Mouse (Mus musculus) G1E-ER4 (cell line): ENCODE results near the gene Fcgrt. TPM values are rescaled to one million over a fixed set of nuclear protein-coding genes. Genes with fewer than 3 reads are reported as not detected.

Experiments
- GATA1 ChIP-seq: IDR thresholded peaks from one replicate; pipeline ENCODE4 v1.8.0; 2012; ENCODE audit warnings: low read length, inconsistent platforms
- polyA plus RNA-seq: library from polyadenylated mRNA; stranded (reverse); fragments of >175 nt; gene quantifications from 2 replicates; pipeline ENCODE4 v1.2.3, GENCODE M21; 2012

Fcgrt gene
- polyA plus RNA-seq, 1 experiment = 0.04 TPM

GRCm38 (mm10) chr7:45098541-45099240 is 5.0 kb downstream of the Fcgrt start:
- TF ChIP-seq GATA1 = no peak

DNA sequence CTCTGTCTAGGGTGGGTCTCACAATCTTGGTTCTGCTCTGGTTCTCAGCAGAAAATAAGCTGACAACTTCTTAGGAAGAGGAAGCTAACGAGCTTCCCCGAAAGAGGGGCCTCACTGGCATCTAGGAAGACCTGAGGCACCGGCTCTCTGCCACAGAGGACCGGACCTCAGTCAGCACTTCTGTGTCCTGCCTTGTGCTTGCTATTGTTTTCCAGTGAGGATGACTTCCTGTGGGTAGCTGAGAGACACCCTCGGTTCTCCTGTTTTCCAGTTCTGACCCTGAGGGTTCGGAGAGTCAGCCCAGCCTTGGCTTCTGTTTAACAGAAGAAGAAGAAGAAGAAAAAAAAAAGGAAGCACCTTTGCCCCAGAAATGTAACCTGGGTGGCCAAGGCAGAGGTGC is 6.2 kb downstream of the Fcgrt start:
- TF ChIP-seq GATA1 = no peak

DNA sequence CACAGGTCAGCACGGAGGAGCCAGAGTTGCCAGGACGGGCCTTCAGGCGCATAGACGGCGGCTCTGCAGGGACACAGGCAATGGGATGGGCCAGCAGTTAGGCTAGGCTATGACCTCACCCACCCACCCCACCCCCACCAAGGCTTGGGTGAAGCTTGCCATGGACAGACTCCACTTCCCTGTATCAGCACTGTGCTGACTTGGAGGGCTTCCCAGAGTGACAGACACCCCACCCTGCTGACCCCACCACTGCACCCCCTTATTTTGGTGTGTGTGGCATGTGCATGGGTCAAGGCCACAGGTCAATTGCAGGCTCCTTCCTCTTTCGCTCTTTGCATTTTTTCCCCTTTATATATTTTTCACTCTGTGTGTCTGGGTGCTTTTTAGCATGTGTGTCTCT is 8.3 kb downstream of the Fcgrt start:
- TF ChIP-seq GATA1 = no peak

- TF ChIP-seq GATA1 = no peak
Observed at GRCm38 (mm10) chr7:45094121-45094520, 9.5 kb downstream of the Fcgrt start.

DNA sequence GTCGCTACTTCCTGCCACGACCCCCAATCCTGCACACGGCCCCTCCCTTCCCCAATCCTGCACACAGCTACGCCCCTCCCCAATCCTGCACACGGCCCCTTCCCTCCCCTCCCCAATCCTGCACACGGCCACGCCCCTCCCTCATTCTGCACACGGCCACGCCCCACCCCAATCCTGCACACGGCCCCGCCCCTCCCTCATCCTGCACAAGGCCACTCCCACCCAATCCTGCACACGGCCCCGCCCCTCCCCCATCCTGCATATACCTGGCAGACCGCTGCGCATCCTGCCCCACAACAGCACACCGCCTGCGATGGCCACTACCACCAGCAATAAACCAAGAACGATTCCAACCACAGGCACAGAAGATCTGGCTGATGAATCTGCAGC is 10.1 kb downstream of the Fcgrt start:
- TF ChIP-seq GATA1 = no peak

- TF ChIP-seq GATA1 = no peak
Observed at GRCm38 (mm10) chr7:45092828-45093515, 10.7 kb downstream of the Fcgrt start.

GRCm38 (mm10) chr7:45092048-45092447 is 11.6 kb downstream of the Fcgrt start, which contains the start of gene Rcn3:
TSS of gene Rcn3 (minus strand) at chr7:45092221.
- no peak for TF ChIP-seq GATA1

DNA sequence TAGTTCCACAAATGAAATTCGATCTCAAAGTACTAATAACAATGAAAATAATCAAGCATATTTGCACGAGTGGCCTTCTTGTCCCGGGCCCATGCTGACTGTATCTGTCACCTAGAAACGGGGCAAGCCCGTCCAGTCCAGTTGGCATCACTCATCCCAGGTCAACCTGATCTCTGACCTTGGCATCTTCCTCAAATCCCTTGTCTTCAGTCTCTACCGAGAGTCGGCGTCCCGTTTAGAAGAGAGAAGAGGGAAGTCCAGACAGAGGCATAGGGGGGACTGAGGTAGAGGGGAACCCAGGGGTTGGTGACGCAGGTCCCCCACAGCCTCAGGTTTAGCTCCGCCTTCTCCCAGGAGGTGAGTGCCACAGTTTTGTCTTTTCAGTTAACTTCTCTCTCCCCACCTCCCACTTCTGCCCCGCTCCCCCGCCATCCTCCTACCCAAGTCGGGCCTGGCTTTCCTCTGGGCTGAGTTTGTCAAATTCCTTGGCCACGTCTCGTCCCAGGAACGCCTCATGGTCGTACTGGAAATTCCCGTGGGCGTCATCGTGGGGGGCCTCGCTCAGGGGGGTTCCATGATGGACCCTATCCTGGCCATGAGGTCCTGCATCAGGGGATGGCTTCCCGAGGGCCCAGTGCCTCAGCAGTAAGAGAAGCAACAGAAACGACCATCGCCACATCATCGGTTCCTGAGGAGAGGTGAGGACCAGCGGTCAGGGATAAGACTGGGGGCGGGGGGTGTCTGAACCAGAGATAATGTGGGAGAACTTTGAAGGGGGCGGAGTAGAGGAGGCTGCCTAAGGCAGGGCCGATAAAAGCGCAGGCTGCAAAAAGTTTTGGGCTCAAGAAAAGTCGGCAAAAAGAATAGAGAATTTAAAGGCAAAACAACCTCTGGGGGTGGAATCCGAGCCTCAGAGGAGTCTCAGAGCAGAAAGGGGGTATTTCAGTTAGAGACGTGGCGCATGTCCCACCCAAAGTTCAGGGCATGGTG is 12.4 kb downstream of the Fcgrt start:
- no peak for TF ChIP-seq GATA1

GRCm38 (mm10) chr7:45090251-45090977 is 13.2 kb downstream of the Fcgrt start:
- TF ChIP-seq GATA1 = no peak

- no peak for TF ChIP-seq GATA1
Observed at GRCm38 (mm10) chr7:45088597-45088996, 15.1 kb downstream of the Fcgrt start.

- TF ChIP-seq GATA1 = no peak
Observed at GRCm38 (mm10) chr7:45086084-45086483, 17.6 kb downstream of the Fcgrt start.

DNA sequence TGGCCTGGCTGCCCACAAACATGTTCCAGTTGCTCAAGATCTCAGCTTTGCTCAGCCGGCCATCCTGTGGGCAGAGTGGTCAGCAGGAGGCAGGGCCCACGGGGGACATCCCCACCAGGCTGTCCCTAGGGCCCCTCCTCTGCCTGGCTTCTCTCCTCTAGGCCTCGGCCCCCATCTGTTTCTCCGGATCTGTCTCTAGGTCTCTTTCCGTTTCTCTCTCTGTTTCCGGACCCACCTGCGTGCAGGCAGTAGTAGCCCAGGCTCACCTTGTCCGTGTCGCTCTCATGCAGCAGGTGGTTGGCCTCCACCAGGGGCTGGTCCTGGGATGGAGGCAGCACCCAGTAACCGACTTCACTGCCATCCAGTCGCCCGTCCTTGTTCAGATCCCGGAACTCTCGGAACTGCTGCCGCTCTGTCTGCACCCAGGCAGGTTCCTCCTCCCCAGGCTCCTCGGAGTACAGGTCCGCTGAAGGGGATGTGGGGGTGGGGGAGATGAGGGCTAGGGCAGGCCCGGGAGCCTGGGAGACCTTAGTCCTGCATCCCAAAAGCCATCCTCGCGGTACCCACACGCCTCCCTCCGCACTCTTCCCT is 20.3 kb downstream of the Fcgrt start:
- no peak for TF ChIP-seq GATA1

GRCm38 (mm10) chr7:45082401-45083299 is 21.0 kb downstream of the Fcgrt start:
- no peak for TF ChIP-seq GATA1

DNA sequence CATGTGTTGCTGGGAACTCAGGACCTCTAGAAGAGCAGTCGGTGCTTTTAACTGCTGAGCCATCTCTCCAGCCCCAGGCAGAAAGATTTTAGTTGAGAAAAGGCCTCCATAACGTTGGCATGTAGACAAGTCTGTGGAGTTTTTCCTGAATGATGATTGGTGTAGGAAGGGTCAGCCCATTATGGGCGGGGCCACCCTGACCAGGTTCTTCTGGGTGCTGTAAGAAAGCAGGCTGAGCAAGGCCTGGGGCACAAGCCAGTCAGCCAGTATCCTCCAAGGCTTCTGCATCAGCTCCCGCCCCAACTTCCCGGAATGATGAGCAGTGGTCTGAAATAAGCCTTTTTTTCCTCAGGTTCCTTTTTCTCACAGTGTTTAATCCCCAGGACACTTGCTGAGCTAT is 22.6 kb downstream of the Fcgrt start:
- TF ChIP-seq GATA1 = no peak

- TF ChIP-seq GATA1 = no peak
Observed at GRCm38 (mm10) chr7:45079856-45080255, 23.8 kb downstream of the Fcgrt start.
